Mouse (Mus musculus): ENCODE measurements around the gene Rgs9bp.
"Not testable (repeated sequence)": the region's sequence is repeated elsewhere in the genome, so short reads cannot be mapped to it uniquely, and the experiment has no call there.

Gene Rgs9bp

DNA sequence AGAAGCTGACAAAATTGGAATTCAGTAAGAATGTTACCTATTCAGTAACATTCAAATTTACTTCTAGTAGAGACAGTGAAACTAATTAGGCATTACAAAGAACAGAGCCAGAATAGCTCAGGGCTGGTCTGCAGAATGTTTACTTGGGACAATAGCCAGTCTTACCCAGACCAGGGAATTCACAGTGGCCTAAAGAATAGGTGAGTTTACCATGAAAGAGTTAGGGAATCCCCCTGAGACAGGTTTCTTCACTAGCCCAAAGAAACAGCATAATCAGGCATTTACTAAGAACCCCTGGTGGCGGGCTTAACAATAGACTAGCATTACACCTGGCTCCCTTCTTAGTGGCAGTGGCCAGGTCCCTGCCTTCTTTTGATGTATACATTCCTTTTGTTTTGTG, 54.8 kb downstream of the Rgs9bp start:
- DNase-seq (ENCODE audit: low spot score) = not testable (repeated sequence)

DNA sequence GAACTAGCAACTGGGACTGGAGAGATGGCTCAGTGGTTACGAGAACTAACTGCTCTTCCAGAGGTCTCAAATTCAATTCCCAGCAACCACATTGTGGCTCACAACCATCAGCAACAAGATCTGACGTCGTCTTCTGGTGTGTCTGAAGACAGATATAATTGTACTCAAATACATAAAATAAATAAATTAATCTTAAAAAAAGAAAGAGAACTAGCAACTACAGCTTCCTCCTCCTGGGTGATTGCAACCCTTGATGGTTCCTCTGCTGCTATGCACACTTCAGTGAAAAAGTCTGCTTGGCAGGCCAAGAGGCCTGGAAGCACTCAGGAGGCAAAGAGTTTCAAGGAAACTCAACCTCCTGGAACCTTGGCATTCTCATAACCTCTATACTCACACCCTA, 55.4 kb downstream of the Rgs9bp start:
- no peak for DNase-seq (ENCODE audit: low spot score)

All from yolk sac, embryonic 10.5 days (tissue).